Mouse (Mus musculus) kidney, adult 2 months (tissue): ENCODE results near the gene Tnfsf12.

Experiments
- CTCF ChIP-seq: fragments of 200-500 bp; conservative IDR thresholded peaks from 2 replicates; pipeline ENCODE4 v1.5.1; 2011; ENCODE audit warnings: low read depth, mild to moderate bottlenecking, control low read depth, low read length, moderate library complexity, mixed read lengths; ENCODE audit not compliant: insufficient read depth, insufficient read length
- POLR2A ChIP-seq: fragments of 200-500 bp; IDR thresholded peaks from one replicate; pipeline ENCODE4 v1.6.1; 2011; ENCODE audit warnings: low read depth, low read length, control low read depth

DNA sequence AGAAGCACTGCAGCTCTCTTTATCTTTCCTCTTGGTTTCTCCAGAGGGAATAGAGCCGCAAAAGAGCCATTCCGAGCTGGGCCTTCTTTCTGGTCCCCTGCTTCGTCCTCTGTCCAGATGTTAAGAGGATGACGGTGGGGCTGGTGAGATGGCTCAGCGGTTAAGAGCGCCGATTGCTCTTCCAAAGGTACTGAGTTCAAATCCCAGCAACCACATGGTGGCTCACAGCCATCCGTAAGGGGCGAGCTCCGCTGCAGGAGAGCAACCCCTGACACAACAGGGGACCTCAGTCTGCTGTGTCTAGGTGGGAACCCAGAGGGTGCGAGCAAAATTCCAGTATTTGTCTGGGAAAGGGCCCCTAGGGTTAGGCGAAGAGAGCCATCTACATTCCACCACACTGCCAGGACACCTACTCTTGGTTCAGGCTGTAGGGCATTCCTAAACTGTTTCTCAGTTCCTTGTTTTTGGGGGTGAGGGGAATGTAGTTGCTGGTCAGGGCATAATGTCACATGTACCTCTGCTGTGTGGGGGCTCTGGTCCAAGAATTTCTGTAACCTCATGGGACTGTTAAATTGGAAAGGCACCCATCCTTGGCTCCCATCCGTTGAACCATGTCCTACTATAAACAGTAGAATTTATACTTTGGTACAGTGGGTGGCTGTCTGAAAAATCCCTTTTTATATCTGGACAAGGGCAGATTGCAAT is 32.5 kb downstream of the Tnfsf12 start:
- no peak for TF ChIP-seq POLR2A
- TF ChIP-seq CTCF: no peak
